Mouse (Mus musculus): Measurements from ENCODE around the gene Adora1.

Gene Adora1

DNA sequence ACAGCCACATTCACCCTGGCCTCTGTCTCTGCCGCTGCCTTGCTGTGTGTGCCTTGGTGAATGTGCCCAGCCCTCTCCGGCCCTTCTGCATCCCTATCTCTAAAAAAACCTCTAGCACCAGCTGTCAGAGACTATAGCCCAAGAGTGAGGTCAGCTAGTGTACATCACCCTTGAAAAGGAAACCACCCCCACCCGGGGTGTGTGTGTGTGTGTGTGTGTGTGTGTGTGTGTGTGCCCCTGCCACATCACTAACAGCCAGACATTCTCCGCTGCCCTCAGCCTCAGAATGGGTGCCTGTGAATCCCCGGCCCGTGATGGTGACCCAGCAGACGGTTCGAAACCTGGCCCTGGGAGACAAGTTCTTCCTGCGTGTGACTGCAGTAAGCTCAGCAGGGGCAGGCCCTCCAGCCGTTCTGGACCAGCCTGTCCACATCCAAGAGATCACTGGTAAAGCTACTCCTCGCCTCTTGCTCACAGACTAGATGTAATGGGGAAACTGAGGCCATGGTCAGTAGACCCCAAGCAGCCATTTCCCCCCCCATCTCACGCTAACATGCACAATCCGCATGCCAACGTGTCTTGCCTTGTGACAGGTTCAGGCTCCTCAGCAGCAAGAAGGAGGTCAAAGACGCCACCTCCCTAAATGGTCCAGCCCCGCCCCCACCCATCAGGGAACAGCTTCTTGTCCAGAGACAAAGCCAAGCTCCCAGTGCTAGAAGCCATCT, 40.8 kb downstream of the Adora1 start:
- no peak for DNase-seq (ENCODE audit: low spot score in 2 of 2)

DNA sequence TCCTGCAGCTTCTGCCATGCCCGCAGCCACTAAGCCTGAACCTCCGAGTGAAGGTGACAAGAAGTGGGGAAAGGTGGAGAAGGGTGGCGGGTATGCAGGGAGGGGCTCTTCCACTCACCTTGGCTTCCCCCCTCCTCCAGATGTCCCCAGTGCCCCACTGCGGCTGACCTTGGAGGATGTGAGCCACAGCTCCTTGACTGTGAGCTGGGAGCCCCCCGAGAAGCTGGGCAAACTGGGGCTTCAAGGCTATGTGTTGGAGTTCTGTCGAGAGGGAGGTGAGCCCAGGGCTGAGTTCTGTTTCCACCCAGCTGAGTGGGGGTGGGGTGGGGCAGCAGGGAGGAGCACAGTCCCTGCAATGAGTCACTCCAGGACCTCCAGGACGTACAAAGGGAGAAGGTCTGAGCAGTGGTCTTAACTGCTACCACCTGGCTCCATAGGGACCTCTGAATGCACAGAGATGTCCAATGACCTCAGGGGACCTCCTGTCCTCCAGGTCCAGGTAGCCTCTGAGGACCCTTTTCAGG, 41.5 kb downstream of the Adora1 start:
- DNase-seq (ENCODE audit: low spot score in 2 of 2) = no peak

DNA sequence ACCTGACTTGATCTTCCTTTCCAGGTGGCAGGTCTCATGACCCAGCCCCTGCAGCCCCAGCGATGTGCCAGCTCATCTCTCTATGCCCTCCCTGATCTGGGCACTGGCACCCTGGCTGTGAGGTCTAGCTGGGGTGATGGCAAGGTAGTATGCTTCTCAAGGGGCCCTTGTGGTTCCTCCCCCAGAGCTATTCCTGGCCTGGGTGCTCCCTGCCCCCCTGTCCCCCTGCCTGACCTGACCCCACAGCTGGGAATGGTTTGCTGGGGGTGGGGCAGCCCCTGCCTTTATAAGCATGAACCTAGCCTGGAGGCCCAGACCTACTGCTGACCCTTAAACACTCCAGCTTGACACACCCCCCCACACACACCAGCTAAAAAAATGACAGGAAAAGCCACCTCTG, 42.1 kb downstream of the Adora1 start, which contains the start of gene Mybph:
TSS of gene Mybph (plus strand) at position 323 of the 400 bp plus-strand sequence.
- DNase-seq (ENCODE audit: low spot score in 2 of 2) = no peak

DNA sequence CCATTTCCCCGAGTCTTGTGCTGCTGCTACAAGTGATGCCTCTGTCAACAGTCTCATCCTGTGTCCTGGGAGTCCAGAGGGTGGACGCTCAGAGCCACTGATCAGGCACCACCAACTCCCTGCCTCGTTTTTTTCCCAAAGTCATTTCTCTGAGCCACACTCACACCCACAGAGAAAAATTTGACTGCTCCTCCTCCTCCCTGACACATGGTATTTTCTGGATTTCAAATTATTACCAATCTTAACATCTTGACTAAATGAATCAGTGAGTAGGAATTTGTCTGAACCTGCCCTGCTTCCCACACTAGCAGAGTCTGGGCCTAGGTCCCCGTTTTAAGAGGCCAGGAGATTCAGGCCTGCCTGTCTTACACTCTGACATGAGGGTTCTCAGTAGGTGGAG, 43.2 kb downstream of the Adora1 start:
- no peak for DNase-seq (ENCODE audit: low spot score in 2 of 2)

DNA sequence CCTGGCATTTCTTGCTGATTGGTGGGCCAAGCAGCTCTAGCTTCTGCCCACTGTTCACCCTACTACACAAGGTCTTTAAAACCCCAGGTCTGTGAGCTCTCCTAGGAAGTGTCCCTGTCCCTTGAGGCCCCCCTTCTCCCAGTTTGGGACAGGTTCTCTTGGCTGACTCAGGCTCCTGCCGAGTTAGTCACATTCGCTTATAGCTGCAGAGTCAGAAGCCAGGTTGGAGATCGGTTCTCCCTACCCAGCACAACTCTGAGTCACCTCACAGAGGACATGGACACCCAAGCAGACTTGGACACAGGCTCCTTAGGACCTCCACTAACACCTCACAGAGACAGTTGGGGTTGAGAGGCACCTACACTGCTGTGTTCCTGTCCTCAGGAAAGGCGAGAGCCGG, 44.0 kb downstream of the Adora1 start:
- DNase-seq (ENCODE audit: low spot score in 2 of 2) = no peak

DNA sequence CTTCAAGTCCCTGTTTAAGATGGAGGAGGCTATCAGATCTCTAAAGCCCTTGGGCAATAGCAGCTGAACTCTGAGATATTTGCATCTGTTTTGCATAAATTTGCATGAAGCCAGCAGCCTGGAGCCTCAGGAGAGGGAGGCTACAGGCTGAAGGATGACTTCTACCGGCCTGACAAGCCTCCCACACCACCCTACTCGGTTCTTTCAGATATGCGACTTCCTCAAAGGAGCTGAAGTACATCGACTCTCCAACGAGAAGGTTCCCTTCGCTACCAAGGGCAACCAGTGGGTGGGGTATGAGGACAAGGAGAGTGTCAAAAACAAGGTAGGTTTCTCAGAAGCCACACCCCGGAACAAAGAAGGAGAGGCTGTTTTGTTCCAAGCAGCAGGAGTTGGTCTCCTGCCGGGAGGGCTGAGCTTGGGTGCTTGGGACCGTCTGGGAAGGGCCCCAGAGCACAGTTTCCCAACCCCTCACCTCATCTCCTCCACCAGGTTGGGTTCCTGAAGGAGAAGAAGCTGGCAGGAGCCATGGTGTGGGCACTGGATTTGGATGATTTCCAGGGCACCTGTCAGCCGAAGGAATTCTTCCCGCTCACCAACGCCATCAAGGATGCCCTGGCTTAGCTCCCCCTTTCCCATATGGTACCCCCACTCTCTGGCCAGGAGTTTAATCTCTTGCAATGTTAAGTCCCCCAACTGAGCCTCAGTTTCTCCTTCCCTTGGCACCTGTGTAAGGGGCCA, 46.1 kb downstream of the Adora1 start:
- DNase-seq (ENCODE audit: low spot score in 2 of 2) = no peak

DNA sequence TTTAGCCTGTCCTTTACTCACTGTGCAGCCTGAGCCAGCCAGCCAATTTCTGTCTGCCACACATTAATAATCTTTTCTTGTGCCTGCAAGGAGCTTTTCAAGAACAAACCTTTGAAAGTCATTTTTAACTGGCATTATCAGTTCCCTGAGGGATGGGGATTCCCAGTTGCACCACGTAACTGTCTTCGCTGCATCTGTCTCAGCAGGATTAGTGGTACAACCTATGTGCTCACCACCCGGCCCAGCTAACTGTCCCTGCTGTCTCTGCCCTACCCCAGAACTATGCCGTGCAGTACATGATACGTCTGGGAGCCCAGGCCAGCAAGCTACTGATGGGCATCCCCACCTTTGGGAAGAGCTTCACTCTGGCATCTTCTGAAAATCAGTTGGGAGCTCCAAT, 47.0 kb downstream of the Adora1 start:
- DNase-seq (ENCODE audit: low spot score in 2 of 2) = no peak

DNA sequence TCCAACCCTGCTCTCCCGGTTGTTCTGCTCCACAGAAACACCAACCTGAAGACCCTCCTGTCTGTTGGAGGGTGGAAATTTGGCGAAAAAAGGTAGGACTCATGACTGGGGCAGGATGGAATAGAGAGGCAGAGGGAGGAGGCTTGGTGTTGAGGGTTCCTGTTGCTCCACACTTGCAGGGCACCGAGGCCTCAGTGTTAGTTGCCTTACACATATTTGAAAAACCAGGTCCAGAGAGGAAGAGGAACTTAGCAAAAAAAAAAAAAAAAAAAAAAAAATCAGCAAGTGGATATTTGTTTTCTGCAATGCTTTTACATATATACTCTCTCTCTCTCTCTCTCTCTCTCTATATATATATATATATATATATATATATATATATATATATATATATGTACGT, 51.1 kb downstream of the Adora1 start:
- DNase-seq (ENCODE audit: low spot score in 2 of 2) = no peak

DNA sequence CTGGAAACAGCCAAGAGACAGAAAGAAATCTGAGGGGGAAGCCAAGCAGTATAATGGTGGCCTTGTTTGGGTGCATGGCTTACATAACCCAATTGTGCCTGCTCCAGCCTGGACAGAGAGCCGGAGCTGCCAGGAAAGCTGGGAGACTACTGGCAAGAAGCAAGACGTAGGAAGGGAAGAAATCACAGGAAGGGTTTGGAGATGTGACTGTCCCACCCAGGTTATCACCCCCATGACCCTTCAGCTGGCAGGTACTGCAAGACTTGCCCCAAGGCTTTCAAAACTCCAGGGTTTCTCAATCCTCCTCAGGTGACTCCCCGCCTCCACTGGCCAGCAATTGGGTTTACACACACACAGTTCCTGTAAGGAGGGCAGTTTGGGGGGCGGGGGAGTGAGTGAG, 53.2 kb downstream of the Adora1 start, which contains the start of gene Chil1:
TSS of gene Chil1 (plus strand) at position 152 of the 400 bp plus-strand sequence.
- no peak for DNase-seq (ENCODE audit: low spot score in 2 of 2)

DNA sequence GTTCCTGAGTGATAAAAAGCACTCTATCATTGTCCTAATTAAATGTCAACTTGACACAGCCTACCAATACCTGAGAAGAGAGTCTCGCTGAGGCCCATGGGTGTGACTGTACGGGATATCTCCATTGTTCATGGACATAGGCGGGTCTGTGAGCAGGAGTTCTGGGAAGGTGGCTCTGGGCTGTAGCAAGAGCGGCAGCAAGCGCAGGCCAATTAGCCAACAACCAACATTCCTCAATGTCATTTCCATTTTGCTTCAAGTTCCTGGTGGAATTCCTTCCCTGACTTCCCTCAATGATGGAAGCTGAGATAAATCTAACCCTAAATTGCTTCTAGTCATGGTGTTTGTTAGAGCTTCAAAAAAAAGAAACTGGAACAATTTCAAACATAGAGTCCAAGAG, 57.3 kb downstream of the Adora1 start:
- DNase-seq (ENCODE audit: low spot score in 2 of 2) = no peak

DNA sequence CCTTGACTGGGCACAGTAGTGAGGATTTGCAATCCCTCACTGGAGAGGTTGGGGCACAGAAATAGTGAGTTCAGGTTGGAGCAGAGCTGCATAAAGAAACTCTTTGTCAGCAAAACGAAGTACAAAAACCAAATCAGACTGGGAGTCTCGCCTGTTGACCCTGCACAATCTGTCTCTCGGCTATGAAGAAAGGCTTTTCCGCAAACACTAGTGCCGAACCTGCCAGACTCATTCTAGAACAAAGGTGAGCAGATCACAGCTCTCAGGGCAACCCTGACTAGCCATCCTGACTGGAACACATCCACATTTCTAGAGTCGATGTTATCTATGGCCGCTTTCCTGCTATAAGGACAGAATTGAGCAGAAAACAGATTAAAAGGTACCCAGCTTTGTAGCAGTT, 62.1 kb downstream of the Adora1 start:
- DNase-seq (ENCODE audit: low spot score in 2 of 2) = no peak

DNA sequence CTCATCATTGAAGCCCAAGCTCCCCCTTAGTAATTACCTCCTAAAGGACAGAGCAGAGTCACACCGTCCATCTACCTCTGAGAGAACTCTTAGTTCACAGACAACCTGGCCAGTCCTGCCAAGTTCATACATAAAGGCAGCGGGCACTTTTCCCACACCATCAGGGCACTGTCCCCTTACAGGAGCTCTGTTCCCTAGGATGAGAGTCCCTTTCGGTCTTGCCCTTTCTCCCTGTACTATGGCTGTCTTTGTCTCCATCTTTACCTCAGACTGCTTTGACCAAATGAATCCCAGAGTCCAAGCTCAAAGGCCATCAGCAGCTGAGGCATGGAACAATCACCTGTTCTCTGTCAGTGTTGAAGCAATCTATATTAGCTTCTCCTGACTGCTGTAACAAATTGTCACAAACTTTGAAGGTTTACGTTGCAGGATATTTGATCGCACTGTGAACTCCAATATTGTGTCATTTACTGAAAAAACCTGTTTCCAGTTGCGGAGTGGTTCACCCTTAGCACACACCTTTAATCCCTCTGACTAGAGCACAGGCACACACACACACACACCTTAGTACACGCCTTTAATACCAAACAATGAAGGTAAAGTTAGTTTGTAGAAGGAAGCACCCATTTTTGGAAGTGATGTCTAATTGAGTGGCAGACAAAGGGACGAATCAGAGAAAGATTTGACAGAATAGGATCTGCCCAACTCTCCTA, 66.1 kb downstream of the Adora1 start:
- no peak for DNase-seq (ENCODE audit: low spot score in 2 of 2)

DNA sequence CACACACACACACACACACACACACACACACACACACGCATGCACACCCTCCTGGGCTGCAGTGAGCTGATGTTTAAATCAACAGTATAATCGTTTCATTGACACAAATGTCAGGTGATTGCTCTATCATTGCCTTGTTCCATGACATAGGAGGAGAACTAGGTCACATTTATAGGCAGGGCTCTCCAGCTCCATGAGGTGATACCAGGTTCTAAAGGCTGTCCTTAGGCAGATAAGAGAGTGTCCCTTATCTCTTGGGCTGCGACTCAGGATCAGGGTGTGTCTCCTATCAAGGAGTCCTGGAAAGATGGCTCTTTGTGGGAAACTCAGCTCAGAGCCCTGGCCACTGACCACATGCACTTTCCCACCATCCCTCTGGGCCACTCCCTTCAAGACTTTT, 66.7 kb downstream of the Adora1 start:
- DNase-seq (ENCODE audit: low spot score in 2 of 2) = no peak

DNA sequence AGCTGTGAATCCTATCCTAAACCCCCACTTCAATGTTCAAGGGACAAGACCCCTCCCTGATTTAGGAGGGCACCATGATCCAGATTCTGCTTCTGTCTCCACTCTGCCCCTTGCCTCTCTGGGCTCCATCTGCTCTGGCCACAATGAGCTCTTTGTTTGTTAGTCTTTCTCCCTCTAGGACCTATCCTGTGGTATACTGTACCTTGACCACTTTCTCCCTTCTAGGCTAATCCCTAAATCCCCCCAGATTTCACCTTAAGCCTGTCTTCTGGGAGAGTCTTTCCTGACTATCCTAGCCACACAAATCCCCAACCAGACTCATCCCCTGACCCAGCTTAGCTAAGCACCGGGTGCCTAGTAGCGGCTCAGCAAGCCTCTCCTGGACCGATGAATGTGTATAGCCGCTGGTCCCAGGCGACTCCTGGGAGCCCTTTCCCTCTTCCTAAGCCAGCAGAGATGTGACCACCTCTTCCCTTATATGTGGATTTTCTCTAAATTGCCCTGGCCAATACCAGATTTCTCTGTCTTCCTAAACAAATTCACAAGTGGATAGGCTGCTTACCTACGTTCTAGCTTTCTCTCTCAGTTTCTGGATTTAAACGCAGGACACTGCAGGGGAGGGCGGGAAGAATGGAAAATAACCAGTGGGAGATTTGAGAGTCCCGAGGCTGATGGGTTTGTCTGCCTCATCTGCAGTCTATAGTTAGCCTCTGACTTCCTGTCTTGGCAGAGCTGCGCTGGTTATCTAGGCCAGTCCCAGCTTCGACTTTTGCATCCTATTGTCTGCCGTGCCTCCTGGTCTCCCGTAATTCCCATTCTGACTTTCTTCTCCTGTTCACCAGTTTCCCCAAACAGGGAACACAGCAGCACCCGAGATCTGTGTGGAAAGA, 67.6 kb downstream of the Adora1 start:
- DNase-seq (ENCODE audit: low spot score in 2 of 2) = no peak

DNA sequence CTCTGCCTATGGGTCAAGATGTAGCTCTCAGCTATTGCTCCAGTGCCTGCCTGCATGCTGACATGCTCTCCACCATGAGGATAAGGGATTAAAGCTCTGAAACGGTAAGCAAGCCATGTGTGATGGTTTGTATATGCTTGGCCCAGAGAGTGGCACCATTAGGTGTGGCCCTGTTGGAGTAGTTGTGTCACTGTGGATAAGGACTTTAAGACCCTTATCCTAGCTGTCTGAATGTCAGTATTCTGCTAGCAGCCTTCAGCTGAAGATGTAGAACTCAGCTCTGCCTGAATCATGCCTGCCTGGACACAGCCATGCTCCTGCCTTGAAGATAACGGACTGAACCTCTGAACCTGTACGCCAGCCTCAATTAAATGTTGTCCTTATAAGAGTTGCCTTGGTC, 68.7 kb downstream of the Adora1 start:
- no peak for DNase-seq (ENCODE audit: low spot score in 2 of 2)

DNA sequence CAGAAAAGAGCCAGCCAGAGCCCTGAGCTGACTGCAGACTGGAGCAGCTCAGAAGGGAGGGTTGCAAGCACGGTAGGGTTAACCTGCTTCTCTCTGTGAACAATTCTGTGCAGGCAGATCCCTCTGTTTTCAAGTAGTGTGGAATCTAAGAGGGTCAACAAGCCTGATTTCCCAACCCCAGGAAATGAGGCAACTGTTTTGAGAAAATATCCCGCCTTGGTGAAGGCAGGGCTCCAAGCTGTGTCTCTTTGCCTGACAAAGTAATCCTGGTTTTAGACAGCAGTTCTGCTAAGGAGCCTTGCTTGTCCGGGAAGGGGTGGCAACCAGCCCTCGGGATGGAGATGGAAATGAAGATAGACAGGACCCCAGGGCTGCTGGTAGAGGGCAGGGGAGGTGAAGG, 70.8 kb downstream of the Adora1 start:
- DNase-seq (ENCODE audit: low spot score in 2 of 2) = no peak

DNA sequence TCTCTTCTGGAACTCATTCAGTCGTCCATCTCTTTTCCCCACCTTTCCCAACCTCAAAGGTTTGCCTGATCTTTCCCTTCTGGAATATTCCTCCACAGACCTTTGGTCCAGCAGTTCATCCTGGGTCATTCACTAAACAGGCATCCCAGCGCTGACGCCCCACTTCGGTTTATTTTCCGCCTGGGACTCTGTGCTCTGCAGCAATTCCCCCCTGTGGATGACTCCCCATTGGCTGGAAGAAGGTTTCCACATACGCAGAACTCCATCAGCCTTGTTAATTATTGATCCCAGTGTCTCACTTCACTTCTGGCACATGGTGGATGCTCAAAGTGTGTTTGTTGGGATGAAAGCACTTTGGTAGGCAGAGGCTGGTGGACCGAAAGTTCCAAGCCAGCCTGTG, 71.8 kb downstream of the Adora1 start:
- DNase-seq (ENCODE audit: low spot score in 2 of 2) = no peak

DNA sequence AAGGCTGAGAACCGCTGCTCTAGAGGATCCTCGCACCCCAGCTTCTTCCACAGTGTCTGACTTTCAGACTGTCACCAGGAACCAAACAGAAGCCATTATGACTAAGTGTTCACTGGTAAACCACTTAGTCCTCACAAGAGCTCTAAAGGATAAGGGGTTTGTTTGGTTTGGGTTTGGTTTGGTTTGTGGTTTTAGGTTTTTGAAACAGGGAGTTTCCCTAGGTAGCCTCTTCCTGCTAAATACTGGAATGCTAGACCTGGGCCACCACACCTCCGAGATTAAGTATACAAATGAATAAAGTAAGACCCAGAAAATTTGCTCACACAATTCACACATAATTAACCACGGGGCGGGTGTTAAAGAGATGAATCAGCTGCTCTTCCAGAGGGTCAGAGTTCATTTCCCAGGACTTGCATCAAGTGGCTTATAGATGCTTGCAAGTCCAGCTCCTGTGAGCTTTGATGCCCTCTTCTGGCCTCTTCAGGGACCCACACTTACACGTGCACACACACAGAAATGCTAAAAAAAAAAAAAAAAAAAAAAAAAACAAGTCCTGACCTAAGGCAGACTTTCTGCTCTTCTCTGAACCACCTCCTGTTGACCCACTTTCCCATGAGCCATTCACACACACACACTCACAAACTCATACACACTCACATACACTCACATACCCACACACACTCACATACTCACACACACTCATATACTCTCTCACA, 72.6 kb downstream of the Adora1 start:
- no peak for DNase-seq (ENCODE audit: low spot score in 2 of 2)

DNA sequence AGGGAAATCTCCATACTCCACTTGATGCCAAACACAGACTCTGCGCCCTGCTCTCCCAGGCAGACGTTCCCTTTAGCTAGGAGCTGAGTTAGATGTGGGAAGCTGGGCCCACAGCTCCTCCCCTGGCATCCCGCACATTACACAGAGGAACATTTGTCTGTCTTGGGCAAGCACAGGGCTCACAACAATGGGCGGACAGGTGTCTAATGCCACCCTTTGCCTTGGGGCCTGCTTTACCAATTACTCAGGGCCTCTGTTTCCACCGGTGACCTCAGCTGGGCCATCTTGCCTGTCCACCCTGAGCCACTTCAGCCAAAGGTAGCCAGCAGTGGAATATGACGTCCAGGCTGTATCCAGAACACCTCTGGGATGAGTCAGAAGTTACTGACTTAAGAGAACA, 73.8 kb downstream of the Adora1 start:
- DNase-seq (ENCODE audit: low spot score in 2 of 2) = no peak

DNA sequence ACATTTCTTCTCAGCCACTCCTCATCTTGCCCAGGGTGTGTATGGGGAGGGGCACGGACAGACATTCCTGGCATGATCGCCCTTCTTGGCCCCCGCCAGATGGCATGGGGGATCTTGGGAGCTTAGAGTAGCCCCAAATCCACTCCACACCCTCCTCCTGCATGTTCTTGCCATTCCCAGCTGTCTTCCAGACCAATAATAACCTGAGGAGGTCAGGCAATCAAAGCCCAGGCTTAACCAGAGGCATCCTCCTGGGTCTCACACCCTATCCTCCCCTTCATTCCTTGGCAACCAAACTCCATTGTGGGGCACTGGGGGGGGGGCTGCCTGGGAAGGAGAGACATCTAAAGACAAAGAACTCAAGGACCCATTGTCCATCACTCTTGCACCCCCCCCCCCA, 74.8 kb downstream of the Adora1 start:
- DNase-seq (ENCODE audit: low spot score in 2 of 2) = no peak

DNA sequence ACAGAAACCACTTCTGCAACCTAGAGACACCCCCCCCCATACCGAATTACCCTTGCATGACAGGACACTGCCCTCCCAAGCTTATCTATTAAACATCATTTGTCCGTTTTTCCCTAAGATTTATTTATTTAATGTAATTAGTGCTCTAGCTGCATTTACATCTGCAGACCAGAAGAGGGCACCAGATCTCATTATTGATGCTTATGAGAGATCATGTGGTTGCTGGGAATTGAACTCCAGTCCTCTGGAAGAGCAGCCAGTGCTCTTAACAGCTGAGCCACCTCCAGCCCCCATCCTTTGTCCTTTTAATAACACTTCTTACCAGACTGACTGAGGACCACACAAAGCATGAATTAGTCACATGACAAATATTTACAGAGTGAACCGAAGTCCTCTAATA, 80.6 kb downstream of the Adora1 start:
- no peak for DNase-seq (ENCODE audit: low spot score in 2 of 2)

Measured in spleen, postnatal 14 days (tissue).